Mouse (Mus musculus) spleen, postnatal 0 days (tissue): ENCODE measurements around the gene Trim50. TPM values are rescaled to one million over a fixed set of nuclear protein-coding genes. Genes with fewer than 3 reads are reported as not detected.

Source experiments
- polyA plus RNA-seq: library from polyadenylated mRNA; unstranded; fragments of >200 nt; fragmentation: Nextera tagmentation; extraction: Ambion mirVana; gene quantifications from 2 replicates; pipeline ENCODE4 v1.2.1, GENCODE M21; 2015

The Trim50 gene
- polyA plus RNA-seq, result not detected in 2 replicates

GRCm38 (mm10) chr5:135352995-135353394 is at the start of gene Trim50:
TSS of gene Trim50 (plus strand) at chr5:135353295.

DNA sequence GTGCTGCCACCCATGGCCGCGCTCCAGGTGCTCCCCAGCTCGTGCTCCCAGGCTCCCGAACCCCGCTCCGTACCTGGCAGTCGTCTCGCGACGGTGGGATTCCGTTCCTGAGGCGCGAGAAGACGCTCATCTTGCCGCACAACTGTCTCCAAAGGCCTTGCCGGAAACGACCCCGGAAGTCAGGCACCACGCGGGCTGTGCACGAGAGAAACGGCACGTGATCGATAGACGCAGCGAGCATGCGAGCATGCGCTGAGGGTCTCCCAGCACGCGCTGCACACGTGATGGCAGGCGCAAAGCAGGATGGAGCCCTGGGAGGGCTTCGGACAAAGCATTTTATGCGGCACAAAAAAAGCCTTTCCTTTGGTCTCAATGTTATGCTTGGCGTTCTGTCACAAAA is 3.2 kb upstream of the Trim50 start, which contains the start of gene Fkbp6:
Gene Fkbp6 (minus strand): TSS at position 183 of the 400 bp plus-strand sequence.

DNA sequence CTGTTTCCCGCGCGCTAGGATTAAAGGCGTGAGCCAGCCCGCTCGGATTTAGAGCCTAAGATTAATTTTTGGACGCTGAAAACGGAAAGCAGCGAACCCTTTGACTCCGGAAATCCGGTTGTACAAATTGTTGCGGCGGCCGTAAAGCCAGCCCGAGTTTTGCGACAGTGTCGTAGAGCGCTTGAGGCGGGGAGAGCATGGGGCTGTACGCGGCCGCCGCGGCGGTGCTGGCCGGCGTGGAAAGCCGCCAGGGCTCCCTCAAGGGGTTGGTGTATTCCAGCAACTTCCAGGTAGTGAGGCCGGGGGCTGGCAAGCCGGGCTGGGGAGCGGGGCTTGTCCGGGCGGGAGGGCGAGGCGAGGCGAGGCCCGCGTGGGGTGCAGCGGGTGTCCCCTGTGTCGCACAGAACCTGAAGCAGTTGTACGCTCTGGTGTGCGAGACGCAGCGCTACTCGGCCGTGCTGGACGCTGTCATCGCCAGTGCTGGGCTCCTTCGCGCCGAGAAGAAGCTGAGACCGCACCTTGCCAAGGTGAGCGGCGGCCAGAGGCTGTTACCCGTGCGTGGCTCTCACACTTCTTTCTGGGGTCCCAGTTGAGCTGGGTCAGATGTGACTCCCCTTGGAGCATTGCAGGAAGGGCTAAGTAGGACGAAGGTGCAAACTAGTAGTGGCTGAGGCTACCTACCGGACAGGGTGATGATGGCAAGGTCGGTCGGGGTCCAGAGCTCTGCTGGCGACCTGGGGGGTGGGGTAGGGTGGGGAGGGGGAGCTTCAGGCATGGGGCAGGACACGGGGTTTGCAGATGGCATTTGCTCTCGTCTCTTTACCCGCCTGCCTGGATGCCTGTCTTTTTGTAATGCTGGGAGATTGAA is 16.9 kb downstream of the Trim50 start, which contains the start of gene Nsun5:
Gene Nsun5 (plus strand): TSS at position 167 of the 868 bp plus-strand sequence.

GRCm38 (mm10) chr5:135394004-135394823 is 41.1 kb downstream of the Trim50 start, which contains the start of gene Pom121:
TSS of gene Pom121 (minus strand) at chr5:135394546.

Other genes with a start within 250 kb of the Trim50 start
- gene Tbl2, start 203.6 kb upstream of the Trim50 start, polyA plus RNA-seq, result 8.0 and 8.3 TPM in 2 replicates
- 47.2 and 49.6 TPM in 2 replicates for gene Bcl7b, start 185.0 kb upstream of the Trim50 start, polyA plus RNA-seq
- gene Baz1b, start 166.0 kb upstream of the Trim50 start, polyA plus RNA-seq, result 26.1 and 26.8 TPM in 2 replicates
- 0.38 and 0.53 TPM in 2 replicates for gene Fzd9, start 102.1 kb upstream of the Trim50 start, polyA plus RNA-seq
- gene Fkbp6, start 3.3 kb upstream of the Trim50 start, polyA plus RNA-seq, result not detected in 2 replicates
- 21.1 and 23.5 TPM in 2 replicates for gene Nsun5, start 16.7 kb downstream of the Trim50 start, polyA plus RNA-seq
- gene Pom121, start 41.3 kb downstream of the Trim50 start, polyA plus RNA-seq, result 8.6 and 9.2 TPM in 2 replicates
- 9.0 and 11.2 TPM in 2 replicates for gene Hip1, start 191.8 kb downstream of the Trim50 start, polyA plus RNA-seq
- gene Ccl26, start 210.3 kb downstream of the Trim50 start, polyA plus RNA-seq, result not detected in 2 replicates
- 2.8 and 6.6 TPM in 2 replicates for gene Ccl24, start 219.8 kb downstream of the Trim50 start, polyA plus RNA-seq